In genomic region chr3:52878334-52878733, GRCm38 (mm10) we compare ENCODE assay signal across 12 mouse cellular contexts.
DNase-seq lines count a peak whose midpoint lies in the region; ATAC-seq lines count a peak whose summit lies in the region.
"Had no signal": no experiment of that assay in that cellular context is flagged by ENCODE, and none has a peak within 500 bp of the region (broad histone marks: within the 10 kb centered on the region; RNA-seq: fewer than 3 reads in every experiment).

No protein-coding gene starts in this region.

- peak overlapping the region; percentile 18 for H3K27ac ChIP-seq in heart, embryonic 16.5 days (ENCODE audit: low read length)
- no peak overlapping the region for H3K27ac ChIP-seq in heart, embryonic 11.5 days (ENCODE audit: low read depth, low read length)
- no peak overlapping the region for H3K27ac ChIP-seq in midbrain, embryonic 13.5 days
- H3K27ac ChIP-seq: embryonic facial prominence, embryonic 15.5 days; hindbrain, embryonic 15.5 days; limb, embryonic 13.5 days; midbrain, embryonic 15.5 days had no signal

- 43% methylated on average over 3 of the region's 3 CpGs for WGBS in heart, embryonic 16.5 days
- WGBS in heart, embryonic 11.5 days (ENCODE audit: insufficient replicate concordance) = 44% methylated on average over 3 of the region's 3 CpGs
- 73% methylated on average over 3 of the region's 3 CpGs for WGBS in midbrain, embryonic 13.5 days

- DNase-seq in CD4-positive, CD25-positive, alpha-beta regulatory T cell, adult 2 months (ENCODE audit: low read depth, low spot score) = peak; percentile 87
- DNase-seq in c-Kit-positive CD71-positive TER-119-positive erythroid progenitor cells, embryonic 14.5 days (ENCODE audit: low spot score) = no peak

- no peaks in the 10 kb centered on the region for H3K27me3 ChIP-seq in heart, embryonic 16.5 days (ENCODE audit: control insufficient read depth, insufficient read depth, low read length)
- no peaks in the 10 kb centered on the region for H3K27me3 ChIP-seq in heart, embryonic 11.5 days (ENCODE audit: control insufficient read depth, insufficient read depth, low read length)
- no peaks in the 10 kb centered on the region for H3K27me3 ChIP-seq in midbrain, embryonic 13.5 days
- H3K27me3 ChIP-seq: embryonic facial prominence, embryonic 15.5 days; hindbrain, embryonic 15.5 days; limb, embryonic 13.5 days; midbrain, embryonic 15.5 days had no signal

- H3K4me3 ChIP-seq in heart, embryonic 16.5 days (ENCODE audit: low read length) = no peak overlapping the region
- no peak overlapping the region for H3K4me3 ChIP-seq in heart, embryonic 11.5 days (ENCODE audit: low read depth, low read length)
- no peak overlapping the region for H3K4me3 ChIP-seq in midbrain, embryonic 13.5 days (replicated peaks)
- H3K4me3 ChIP-seq: embryonic facial prominence, embryonic 15.5 days; hindbrain, embryonic 15.5 days; limb, embryonic 13.5 days; midbrain, embryonic 15.5 days had no signal

- peaks cover 14% of the 10 kb centered on the region for H3K4me1 ChIP-seq in heart, embryonic 16.5 days (ENCODE audit: control insufficient read depth, insufficient read depth, low read length)
- H3K4me1 ChIP-seq in heart, embryonic 11.5 days (ENCODE audit: control insufficient read depth, insufficient read depth, low read length) = peaks cover 6% of the 10 kb centered on the region
- no peaks in the 10 kb centered on the region for H3K4me1 ChIP-seq in midbrain, embryonic 13.5 days (replicated peaks)
- H3K4me1 ChIP-seq: embryonic facial prominence, embryonic 15.5 days; hindbrain, embryonic 15.5 days; midbrain, embryonic 15.5 days had no signal

- peak; percentile 69 for ATAC-seq in heart, embryonic 16.5 days (replicated peaks; ENCODE audit: extremely low read depth, insufficient read depth, low FRiP score)
- no peak for ATAC-seq in heart, embryonic 11.5 days (replicated peaks; ENCODE audit: insufficient number of reproducible peaks, low FRiP score, low TSS enrichment)
- peak; percentile 97 to 98 for ATAC-seq in hematopoietic stem cell, adult 5-6 weeks (replicated peaks in 1 of 2; ENCODE audit: insufficient read depth in 1 of 2, low FRiP score in 2 of 2, low TSS enrichment in 1 of 2, low read depth in 1 of 2, poor library complexity in 2 of 2, severe bottlenecking in 2 of 2)
- ATAC-seq in neutrophil, adult 5-6 weeks (ENCODE audit: extremely low read depth, insufficient number of reproducible peaks, low FRiP score, poor library complexity, severe bottlenecking) = peak; percentile 23; the same call in 1 of the 2 replicates
- no peak for ATAC-seq in midbrain, embryonic 13.5 days
- no peak for ATAC-seq in frontal cortex, adult (ENCODE audit: low TSS enrichment)
- ATAC-seq: midbrain, embryonic 15.5 days had no signal

- H3K9me3 ChIP-seq in heart, embryonic 16.5 days (replicated peaks; ENCODE audit: control insufficient read depth, low read length) = no peaks in the 10 kb centered on the region
- H3K9me3 ChIP-seq in heart, embryonic 11.5 days (replicated peaks; ENCODE audit: control insufficient read depth, low read length) = no peaks in the 10 kb centered on the region
- H3K9me3 ChIP-seq in midbrain, embryonic 13.5 days = no peaks in the 10 kb centered on the region
- H3K9me3 ChIP-seq: embryonic facial prominence, embryonic 15.5 days; hindbrain, embryonic 15.5 days; limb, embryonic 13.5 days; midbrain, embryonic 15.5 days had no signal

- H3K36me3 ChIP-seq in heart, embryonic 16.5 days (ENCODE audit: control insufficient read depth, insufficient read depth) = no peaks in the 10 kb centered on the region
- H3K36me3 ChIP-seq in heart, embryonic 11.5 days (ENCODE audit: control insufficient read depth, insufficient read depth, low read length) = no peaks in the 10 kb centered on the region
- H3K36me3 ChIP-seq in midbrain, embryonic 13.5 days = no peaks in the 10 kb centered on the region
- H3K36me3 ChIP-seq: embryonic facial prominence, embryonic 15.5 days; hindbrain, embryonic 15.5 days; limb, embryonic 13.5 days; midbrain, embryonic 15.5 days had no signal

- no peak overlapping the region for H3K9ac ChIP-seq in heart, embryonic 16.5 days (ENCODE audit: low read length)
- no peak overlapping the region for H3K9ac ChIP-seq in heart, embryonic 11.5 days (ENCODE audit: low read depth, low read length)
- no peak overlapping the region for H3K9ac ChIP-seq in midbrain, embryonic 13.5 days (replicated peaks)
- H3K9ac ChIP-seq: embryonic facial prominence, embryonic 15.5 days; hindbrain, embryonic 15.5 days; limb, embryonic 13.5 days; midbrain, embryonic 15.5 days had no signal

- no peak overlapping the region for H3K4me2 ChIP-seq in heart, embryonic 16.5 days (ENCODE audit: low read depth, low read length)
- H3K4me2 ChIP-seq in heart, embryonic 11.5 days = no peak overlapping the region
- H3K4me2 ChIP-seq in midbrain, embryonic 13.5 days (replicated peaks) = no peak overlapping the region
- H3K4me2 ChIP-seq: embryonic facial prominence, embryonic 15.5 days; hindbrain, embryonic 15.5 days; limb, embryonic 13.5 days; midbrain, embryonic 15.5 days had no signal

Comparison
In these comparisons a context has a peak if more than half of its experiments do, and no peak if none do; other contexts are left out.
1. ATAC-seq: peak in heart, embryonic 16.5 days (single experiment), hematopoietic stem cell, adult 5-6 weeks (2 of 2) and neutrophil, adult 5-6 weeks (single experiment); none in heart, embryonic 11.5 days (single experiment), midbrain, embryonic 13.5 days (single experiment) and frontal cortex, adult (single experiment).